Mouse (Mus musculus) forebrain, postnatal 0 days (tissue): ENCODE data around the gene Wdr12. TPM values are rescaled to one million over a fixed set of nuclear protein-coding genes. Genes with fewer than 3 reads are reported as not detected.
A peak's percentile ranks its signal among the peaks of the same experiment; 100 is the strongest.

Experiments used
- ATAC-seq: fragments of 200-750 bp; cut with Nextera tagmentation; 2 replicates; pipeline ENCODE4 v1.8.0; 2017; ENCODE audit warnings: mild to moderate bottlenecking, moderate library complexity
- DNase-seq: peaks from one replicate; pipeline ENCODE4 v3.0.0-alpha.2; 2015
- H3K27ac ChIP-seq: fragments of 300-500 bp; sonication (generic); 2 replicates; pipeline ENCODE4 v1.5.1; 2014; ENCODE audit warnings: low read depth, mild to moderate bottlenecking, antibody characterized with exemption, low read length, moderate library complexity, mixed read lengths
- H3K27me3 ChIP-seq: fragments of 300-500 bp; sonication (generic); 2 replicates; pipeline ENCODE4 v1.6.1; 2014; ENCODE audit warnings: mild to moderate bottlenecking, low read length, mixed read lengths; ENCODE audit not compliant: insufficient read depth
- H3K36me3 ChIP-seq: fragments of 300-500 bp; sonication (generic); 2 replicates; pipeline ENCODE4 v1.6.1; 2014; ENCODE audit warnings: mild to moderate bottlenecking, moderate library complexity; ENCODE audit not compliant: insufficient read depth
- H3K4me1 ChIP-seq: fragments of 300-500 bp; sonication (generic); 2 replicates; pipeline ENCODE4 v1.6.1; 2014; ENCODE audit warnings: antibody characterized with exemption; ENCODE audit not compliant: insufficient read depth
- H3K4me2 ChIP-seq: fragments of 300-500 bp; sonication (generic); 2 replicates; pipeline ENCODE4 v1.6.1; 2014; ENCODE audit warnings: low read depth, mild to moderate bottlenecking, moderate library complexity
- H3K4me3 ChIP-seq: fragments of 300-500 bp; sonication (generic); 2 replicates; pipeline ENCODE4 v1.5.1; 2014; ENCODE audit warnings: low read depth, low read length, mixed read lengths
- H3K9ac ChIP-seq: fragments of 300-500 bp; sonication (generic); 2 replicates; pipeline ENCODE4 v1.6.1; 2014; ENCODE audit warnings: mild to moderate bottlenecking
- H3K9me3 ChIP-seq: fragments of 300-500 bp; sonication (generic); 2 replicates; pipeline ENCODE4 v1.6.1; 2016; ENCODE audit warnings: low read length
- CTCF ChIP-seq: sonication (generic); IDR thresholded peaks from 2 replicates; pipeline ENCODE4 v1.5.1; 2016; ENCODE audit warnings: antibody characterized with exemption, control low read depth, low read depth
- WGBS: fragments of 180-500 bp; shearing (Covaris S2); extraction: QIAGEN DNeasy Blood & Tissue Kit; methylation state at CpG from one replicate; pipeline ENCODE4 v1.1.7; 2014; 5-methylcytosine and 5-hydroxymethylcytosine counted together
- polyA plus RNA-seq: library from polyadenylated mRNA; unstranded; fragments of >200 nt; fragmentation: Nextera tagmentation; extraction: Ambion mirVana; gene quantifications from 2 replicates; pipeline ENCODE4 v1.2.1, GENCODE M21; 2015
- total RNA-seq: library from RNA; depleted of rRNA; stranded (reverse); fragments of >200 nt; gene quantifications from 2 replicates; pipeline ENCODE4 v1.2.3, GENCODE M21; 2014; rRNA removed

The Wdr12 gene
- total and polyA plus RNA-seq, 2 experiments from 2014 or later: 33.2 to 51.8 TPM

DNA sequence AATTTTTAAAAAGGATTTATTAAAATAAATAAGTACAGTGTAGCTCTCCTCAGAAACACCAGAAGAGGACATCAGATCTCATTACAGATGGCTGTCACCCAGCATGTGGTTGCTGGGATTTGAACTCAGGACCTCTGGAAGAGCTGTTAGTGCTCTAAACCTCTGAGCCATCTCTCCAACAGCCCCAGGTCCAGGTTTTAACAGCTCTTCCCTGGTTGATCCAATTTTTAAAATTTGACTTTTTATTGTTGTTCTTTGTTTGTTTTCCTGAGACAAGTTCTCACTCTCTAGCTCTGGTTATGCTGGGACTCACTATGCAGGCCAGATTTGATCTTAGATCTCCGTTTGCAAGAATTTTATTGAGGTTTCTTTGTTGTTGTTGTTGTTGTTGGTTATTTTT is 53.9 kb downstream of the Wdr12 start:
- no peak for TF ChIP-seq CTCF
- no peaks in the 10 kb centered on the region for H3K4me1 ChIP-seq
- no peak overlapping the region for H3K27ac ChIP-seq
- no peaks in the 10 kb centered on the region for H3K27me3 ChIP-seq
- ATAC-seq: no peak
- no peaks in the 10 kb centered on the region for H3K36me3 ChIP-seq
- H3K9ac ChIP-seq: no peak overlapping the region
- DNase-seq: no peak
- no peak overlapping the region for H3K4me2 ChIP-seq
- H3K9me3 ChIP-seq: no peaks in the 10 kb centered on the region
- 89% methylated on average over 1 of the region's 1 CpGs for WGBS
- H3K4me3 ChIP-seq: no peak overlapping the region

DNA sequence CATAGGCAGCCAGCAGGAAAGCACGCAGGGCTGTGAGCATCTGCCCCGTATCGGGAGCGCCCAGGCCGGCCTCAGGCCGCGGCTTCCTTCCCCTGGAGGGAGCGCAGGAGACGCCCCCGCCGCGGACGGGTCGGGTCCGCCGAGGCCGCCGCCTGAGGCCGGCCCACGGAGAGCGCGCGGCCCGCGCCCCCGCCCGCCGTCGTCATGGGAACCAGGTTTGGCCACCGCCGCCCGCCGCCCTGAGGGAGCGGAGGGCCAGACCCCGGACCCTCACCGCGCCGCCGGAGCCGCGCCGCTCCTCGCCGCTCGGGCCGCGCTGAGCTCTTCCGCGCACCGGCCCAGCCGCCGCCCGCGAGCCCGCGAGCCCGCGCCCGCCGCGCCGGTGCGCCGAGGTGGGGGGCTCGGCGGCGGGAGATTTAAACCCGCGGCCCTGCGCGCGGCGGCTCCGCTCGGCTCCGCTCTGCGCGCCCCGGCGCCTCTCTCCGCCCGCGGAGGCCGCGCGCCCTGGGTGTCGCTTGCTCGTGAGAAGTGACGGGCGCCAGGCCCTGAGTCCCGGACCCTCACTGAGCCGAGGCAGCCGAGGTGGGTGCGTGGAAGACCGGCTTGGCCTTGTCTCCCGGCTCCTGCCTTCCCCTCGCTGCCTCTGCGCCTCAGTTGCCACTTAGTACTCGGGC is 55.5 kb downstream of the Wdr12 start, which contains the start of gene Ica1l:
Ica1l (minus strand) TSS at position 389 of the 674 bp plus-strand sequence.
- DNase-seq (peak; percentile 78), ATAC-seq (peak; percentile 92)
- no peaks in the 10 kb centered on the region for H3K9me3 ChIP-seq
- no peak for TF ChIP-seq CTCF
- under 1% methylated on average over 80 of the region's 99 CpGs for WGBS
- H3K36me3 ChIP-seq: no peaks in the 10 kb centered on the region
- peak within 1 kb of the TSS; percentile 84 for H3K9ac ChIP-seq
- H3K4me1 ChIP-seq: no peaks in the 10 kb centered on the region
- no peaks in the 10 kb centered on the region for H3K27me3 ChIP-seq
- peak within 1 kb of the TSS; percentile 77 for H3K4me2 ChIP-seq
- peak within 1 kb of the TSS; percentile 82 for H3K4me3 ChIP-seq
- H3K27ac ChIP-seq: peak within 1 kb of the TSS; percentile 81

DNA sequence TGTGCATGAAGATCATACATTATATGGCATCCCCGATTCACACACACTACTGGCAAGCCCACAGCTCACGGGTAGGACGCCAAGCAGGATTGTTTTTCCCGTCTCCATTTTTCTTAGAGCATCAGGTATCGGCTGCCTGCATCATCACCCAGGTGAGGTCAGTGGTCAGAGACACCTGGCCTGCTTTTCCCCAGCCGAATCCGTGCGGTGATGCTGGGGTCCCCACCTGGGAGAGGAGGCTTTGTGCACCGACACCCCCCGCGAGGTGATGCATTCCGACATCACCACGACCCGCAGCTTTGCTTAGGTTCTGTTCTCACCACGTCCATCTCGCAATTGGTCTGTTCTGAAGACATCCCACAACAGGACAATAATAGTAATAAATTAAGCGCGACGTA is 56.0 kb downstream of the Wdr12 start:
- H3K27ac ChIP-seq: peak overlapping the region; percentile 81
- H3K9ac ChIP-seq: peak overlapping the region; percentile 84
- no peaks in the 10 kb centered on the region for H3K4me1 ChIP-seq
- peak overlapping the region; percentile 77 for H3K4me2 ChIP-seq
- peak overlapping the region; percentile 82 for H3K4me3 ChIP-seq
- 3% methylated on average over 19 of the region's 19 CpGs for WGBS
- no peaks in the 10 kb centered on the region for H3K9me3 ChIP-seq
- ATAC-seq (peak; percentile 34), DNase-seq (peak; percentile 62)
- H3K36me3 ChIP-seq: no peaks in the 10 kb centered on the region
- H3K27me3 ChIP-seq: no peaks in the 10 kb centered on the region
- TF ChIP-seq CTCF: no peak

DNA sequence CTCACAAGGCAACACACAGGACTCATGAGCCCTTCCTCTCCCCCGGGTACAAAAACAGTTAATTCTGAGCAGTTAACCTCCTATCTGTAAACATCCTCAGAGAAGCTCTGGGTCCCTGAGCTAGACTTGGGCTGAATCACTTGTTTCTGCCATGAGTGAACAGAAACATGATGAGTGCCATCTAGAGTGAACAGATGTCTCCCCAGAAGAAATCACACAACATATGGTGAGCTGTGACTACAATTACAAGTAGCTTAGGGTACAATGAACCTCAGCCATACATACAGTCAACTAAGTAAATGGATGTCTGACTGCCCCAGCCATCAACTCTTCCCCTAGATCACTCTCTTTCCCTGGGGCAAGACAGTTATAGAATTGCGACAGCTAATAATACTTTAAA is 63.4 kb downstream of the Wdr12 start:
- Histone ChIP-seq H3K27me3 (no peaks in the 10 kb centered on the region), H3K4me3 (no peak overlapping the region), H3K27ac (no peak overlapping the region), H3K4me2 (no peak overlapping the region), H3K4me1 (no peaks in the 10 kb centered on the region), H3K9ac (no peak overlapping the region), H3K36me3 (no peaks in the 10 kb centered on the region), H3K9me3 (no peaks in the 10 kb centered on the region)
- DNase-seq (peak; percentile 70), ATAC-seq (peak; percentile 87)
- WGBS: 82% methylated on average over 2 of the region's 2 CpGs
- no peak for TF ChIP-seq CTCF

Other genes with a start within 250 kb of the Wdr12 start
- gene Fam117b, start 185.6 kb downstream of the Wdr12 start, total RNA-seq: 53.4 and 79.7 TPM in 2 replicates
- gene Fam117b, start 185.6 kb downstream of the Wdr12 start, polyA plus RNA-seq: 22.1 and 31.8 TPM in 2 replicates
- gene Ica1l, start 55.5 kb downstream of the Wdr12 start, total RNA-seq: 63.2 and 63.6 TPM in 2 replicates
- 57.3 and 67.5 TPM in 2 replicates for gene Ica1l, start 55.5 kb downstream of the Wdr12 start, polyA plus RNA-seq
- 15.6 and 30.2 TPM in 2 replicates for gene Carf, start 398 bp downstream of the Wdr12 start, total RNA-seq
- gene Carf, start 398 bp downstream of the Wdr12 start, polyA plus RNA-seq: 5.3 and 7.0 TPM in 2 replicates
- 27.0 and 30.0 TPM in 2 replicates for gene Nbeal1, start 82.0 kb upstream of the Wdr12 start, total RNA-seq
- gene Nbeal1, start 82.0 kb upstream of the Wdr12 start, polyA plus RNA-seq: 2.5 and 4.0 TPM in 2 replicates
- 21.5 and 22.3 TPM in 2 replicates for gene Cyp20a1, start 244.7 kb upstream of the Wdr12 start, total RNA-seq
- 11.1 and 12.9 TPM in 2 replicates for gene Cyp20a1, start 244.7 kb upstream of the Wdr12 start, polyA plus RNA-seq